Mouse (Mus musculus) neural tube, embryonic 14.5 days (tissue): Measurements from ENCODE around the gene Wnt5a. TPM values are rescaled to one million over a fixed set of nuclear protein-coding genes. Genes with fewer than 3 reads are reported as not detected.
A peak's percentile ranks its signal among the peaks of the same experiment; 100 is the strongest.

ENCODE experiments used
- ATAC-seq: fragments of 200-750 bp; cut with Nextera tagmentation; 2 replicates; pipeline ENCODE4 v1.8.0; 2017; ENCODE audit warnings: low read depth, mild to moderate bottlenecking, moderate TSS enrichment, moderate library complexity
- H3K27ac ChIP-seq: fragments of 300-500 bp; sonication (generic); 2 replicates; pipeline ENCODE4 v1.5.1; 2014; ENCODE audit warnings: low read depth, mild to moderate bottlenecking, control low read depth, low read length, moderate library complexity, mixed read lengths
- H3K27me3 ChIP-seq: fragments of 300-500 bp; sonication (generic); 2 replicates; pipeline ENCODE4 v1.6.1; 2014; ENCODE audit warnings: low read length; ENCODE audit not compliant: control insufficient read depth, insufficient read depth
- H3K36me3 ChIP-seq: fragments of 300-500 bp; sonication (generic); 2 replicates; pipeline ENCODE4 v1.6.1; 2014; ENCODE audit warnings: low read length, mixed read lengths; ENCODE audit not compliant: control insufficient read depth, insufficient read depth
- H3K4me1 ChIP-seq: fragments of 300-500 bp; sonication (generic); 2 replicates; pipeline ENCODE4 v1.6.1; 2014; ENCODE audit warnings: low read length; ENCODE audit not compliant: control insufficient read depth, insufficient read depth
- H3K4me2 ChIP-seq: fragments of 300-500 bp; sonication (generic); 2 replicates; pipeline ENCODE4 v1.6.1; 2014; ENCODE audit warnings: mild to moderate bottlenecking, low read depth, low read length, control low read depth
- H3K4me3 ChIP-seq: fragments of 300-500 bp; sonication (generic); 2 replicates; pipeline ENCODE4 v1.5.1; 2014; ENCODE audit warnings: low read depth, low read length, control low read depth, mixed read lengths
- H3K9ac ChIP-seq: fragments of 300-500 bp; sonication (generic); replicated peaks from 2 replicates; pipeline ENCODE4 v1.6.1; 2014; ENCODE audit warnings: low read depth, mild to moderate bottlenecking, control low read depth, low read length, mixed read lengths
- H3K9me3 ChIP-seq: fragments of 300-500 bp; sonication (generic); 2 replicates; pipeline ENCODE4 v1.6.1; 2016; ENCODE audit warnings: low read length; ENCODE audit not compliant: control insufficient read depth
- WGBS: fragments of 180-500 bp; shearing (Covaris S2); extraction: QIAGEN DNeasy Blood & Tissue Kit; methylation state at CpG from one replicate; pipeline ENCODE4 v1.1.7; 2014; 5-methylcytosine and 5-hydroxymethylcytosine counted together
- polyA plus RNA-seq: library from polyadenylated mRNA; unstranded; fragments of >200 nt; fragmentation: Nextera tagmentation; extraction: Ambion mirVana; gene quantifications from 2 replicates; pipeline ENCODE4 v1.2.1, GENCODE M21; 2014

The Wnt5a gene
- polyA plus RNA-seq, result 14.2 and 16.6 TPM in 2 replicates

- no peaks in the 10 kb centered on the region for H3K36me3 ChIP-seq
- peaks cover 9% of the 10 kb centered on the region; the same call in 1 of the 2 replicates for H3K4me1 ChIP-seq
- H3K27me3 ChIP-seq, result peaks cover 13% of the 10 kb centered on the region
- peak within 1 kb of the TSS; percentile 65 for H3K9ac ChIP-seq
- peak within 1 kb of the TSS; percentile 59 for H3K4me3 ChIP-seq
- peak within 1 kb of the TSS; percentile 95 for H3K4me2 ChIP-seq
- no peak for ATAC-seq
- 2% methylated on average over 53 of the region's 53 CpGs for WGBS
- no peaks in the 10 kb centered on the region for H3K9me3 ChIP-seq
- H3K27ac ChIP-seq, result peak within 1 kb of the TSS; percentile 66
These were observed at the start of gene Wnt5a for GRCm38 (mm10) chr14:28504101-28505050. TSS of gene Wnt5a (plus strand) at chr14:28504750.

DNA sequence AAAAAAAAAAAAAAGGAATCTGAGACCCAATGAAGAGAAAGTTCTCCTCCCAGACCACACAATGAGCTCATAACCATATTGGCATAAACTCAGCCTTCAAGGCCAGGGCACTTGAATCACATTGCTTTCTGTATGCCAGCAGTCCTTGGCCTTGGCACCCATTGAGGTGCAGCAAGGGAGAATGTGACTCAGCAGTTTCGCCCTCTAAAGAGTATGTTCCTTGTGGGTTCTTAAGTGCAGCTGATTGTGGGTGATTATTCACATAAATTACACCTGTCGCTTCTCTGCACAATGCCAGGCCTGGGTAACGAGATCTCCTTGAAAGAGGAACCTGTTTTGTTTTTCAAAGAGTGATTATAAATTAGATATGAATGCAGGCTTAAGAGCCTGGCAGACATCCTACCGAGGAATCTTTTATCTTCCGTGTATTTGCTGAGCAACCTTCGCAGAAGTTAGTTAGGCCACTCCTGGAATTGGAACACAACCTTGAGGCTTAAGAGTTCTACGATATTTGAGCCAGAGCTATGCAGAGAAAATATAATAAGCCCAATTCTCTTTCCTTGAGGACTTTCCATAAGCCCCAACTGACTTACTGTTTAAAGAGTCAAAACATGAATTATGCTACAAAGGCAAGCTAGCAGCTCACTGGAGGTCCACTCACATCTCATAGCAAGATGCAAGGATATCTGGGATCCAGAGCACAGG is 48.0 kb upstream of the Wnt5a start:
- no peaks in the 10 kb centered on the region for H3K4me1 ChIP-seq
- no peak overlapping the region for H3K4me3 ChIP-seq
- no peak overlapping the region for H3K9ac ChIP-seq
- H3K4me2 ChIP-seq, result no peak overlapping the region
- WGBS, result 78% methylated on average over 7 of the region's 7 CpGs
- H3K9me3 ChIP-seq, result no peaks in the 10 kb centered on the region
- no peak for ATAC-seq
- H3K27ac ChIP-seq, result no peak overlapping the region
- peaks cover 2% of the 10 kb centered on the region for H3K27me3 ChIP-seq
- H3K36me3 ChIP-seq, result no peaks in the 10 kb centered on the region

GRCm38 (mm10) chr14:28457428-28457827 is 47.1 kb upstream of the Wnt5a start:
- no peak for ATAC-seq
- H3K4me1 ChIP-seq, result no peaks in the 10 kb centered on the region
- no peaks in the 10 kb centered on the region for H3K36me3 ChIP-seq
- no peak overlapping the region for H3K4me2 ChIP-seq
- H3K4me3 ChIP-seq, result no peak overlapping the region
- H3K9me3 ChIP-seq, result no peaks in the 10 kb centered on the region
- H3K27me3 ChIP-seq, result peaks cover 2% of the 10 kb centered on the region
- H3K27ac ChIP-seq, result no peak overlapping the region
- WGBS, result 77% methylated on average over 3 of the region's 3 CpGs
- H3K9ac ChIP-seq, result no peak overlapping the region

DNA sequence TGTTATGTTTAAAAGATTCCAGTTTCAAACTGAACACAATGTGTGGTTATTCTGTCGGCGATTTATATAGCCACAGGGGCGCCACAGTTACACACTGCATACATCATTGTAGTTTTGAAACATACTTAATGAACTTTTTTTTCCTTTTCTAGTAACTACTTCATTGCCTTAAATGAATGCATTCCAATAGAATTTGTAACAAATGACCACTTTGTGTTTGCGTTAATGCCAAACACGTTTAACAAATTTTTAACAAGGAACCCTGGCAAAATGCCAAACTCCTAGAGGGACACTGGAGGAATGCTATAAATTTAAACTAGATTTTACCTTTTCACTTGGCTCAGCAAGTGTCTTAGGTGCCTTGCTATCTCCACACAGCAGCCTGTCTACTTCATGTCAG is 36.6 kb upstream of the Wnt5a start:
- Histone ChIP-seq H3K27ac (no peak overlapping the region), H3K9me3 (no peaks in the 10 kb centered on the region), H3K4me1 (peaks cover 9% of the 10 kb centered on the region; the same call in 1 of the 2 replicates), H3K4me3 (no peak overlapping the region), H3K9ac (no peak overlapping the region), H3K36me3 (no peaks in the 10 kb centered on the region), H3K27me3 (no peaks in the 10 kb centered on the region), H3K4me2 (no peak overlapping the region)
- 42% methylated on average over 5 of the region's 5 CpGs for WGBS
- ATAC-seq, result no peak

- no peak overlapping the region for H3K27ac ChIP-seq
- WGBS, result 10% methylated on average over 4 of the region's 4 CpGs
- H3K9me3 ChIP-seq, result no peaks in the 10 kb centered on the region
- ATAC-seq, result no peak
- no peaks in the 10 kb centered on the region for H3K36me3 ChIP-seq
- H3K4me3 ChIP-seq, result no peak overlapping the region
- H3K27me3 ChIP-seq, result no peaks in the 10 kb centered on the region
- no peak overlapping the region for H3K4me2 ChIP-seq
- H3K9ac ChIP-seq, result 0 out of 2 replicates have a peak overlapping the region, but pooled peaks have one; percentile 21
- peaks cover 9% of the 10 kb centered on the region; the same call in 1 of the 2 replicates for H3K4me1 ChIP-seq
These were observed 34.9 kb upstream of the Wnt5a start for GRCm38 (mm10) chr14:28469696-28470095.

DNA sequence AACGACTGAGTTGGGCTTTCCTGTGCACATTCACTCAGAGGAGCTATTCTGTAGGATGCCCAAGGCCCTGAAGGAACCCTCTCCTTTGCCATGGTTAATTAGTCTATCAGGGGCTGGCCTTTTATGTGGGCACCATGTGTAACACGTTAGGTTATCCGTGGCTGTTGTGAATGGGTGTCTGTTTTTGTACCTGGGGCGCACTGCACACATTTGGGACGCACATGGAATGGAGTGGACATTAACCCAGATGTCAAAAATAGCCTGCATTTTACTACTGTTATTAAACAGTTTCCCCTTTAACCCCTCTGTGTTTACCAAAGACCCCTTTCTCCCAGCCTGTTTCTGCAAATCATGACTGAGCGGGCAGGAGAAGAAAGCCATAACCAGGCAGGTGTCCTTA is 34.3 kb upstream of the Wnt5a start:
- WGBS, result 38% methylated on average over 6 of the region's 6 CpGs
- Histone ChIP-seq H3K4me3 (no peak overlapping the region), H3K36me3 (no peaks in the 10 kb centered on the region), H3K4me2 (no peak overlapping the region), H3K9ac (no peak overlapping the region), H3K27ac (no peak overlapping the region), H3K27me3 (no peaks in the 10 kb centered on the region), H3K4me1 (peaks cover 9% of the 10 kb centered on the region; the same call in 1 of the 2 replicates), H3K9me3 (no peaks in the 10 kb centered on the region)
- ATAC-seq, result no peak

- 6% methylated on average over 3 of the region's 3 CpGs for whole genome bisulfite sequencing
- H3K4me2 ChIP-seq, result 0 out of 2 replicates have a peak overlapping the region, but pooled peaks have one; percentile 9
- peak; percentile 77 for ATAC-seq
These were observed 29.5 kb upstream of the Wnt5a start for GRCm38 (mm10) chr14:28475012-28475411.

GRCm38 (mm10) chr14:28475421-28475820 is 29.1 kb upstream of the Wnt5a start:
- Histone ChIP-seq H3K36me3 (no peaks in the 10 kb centered on the region), H3K27ac (peak overlapping the region; percentile 22; the same call in 1 of the 2 replicates), H3K27me3 (no peaks in the 10 kb centered on the region), H3K4me3 (no peak overlapping the region), H3K4me2 (0 out of 2 replicates have a peak overlapping the region, but pooled peaks have one; percentile 9), H3K9ac (no peak overlapping the region), H3K4me1 (peaks cover 4% of the 10 kb centered on the region; the same call in 1 of the 2 replicates), H3K9me3 (no peaks in the 10 kb centered on the region)
- WGBS, result 5% methylated on average over 7 of the region's 7 CpGs
- ATAC-seq, result peak; percentile 72

More at GRCm38 (mm10) chr14:28475012-28475411, 29.5 kb upstream of the Wnt5a start:
- Histone ChIP-seq H3K4me1 (peaks cover 7% of the 10 kb centered on the region; the same call in 1 of the 2 replicates), H3K9ac (no peak overlapping the region), H3K27me3 (no peaks in the 10 kb centered on the region), H3K27ac (peak overlapping the region; percentile 22; the same call in 1 of the 2 replicates), H3K9me3 (no peaks in the 10 kb centered on the region), H3K4me3 (no peak overlapping the region), H3K36me3 (no peaks in the 10 kb centered on the region)
